Mouse (Mus musculus) limb, embryonic 15.5 days (tissue): ENCODE data around the gene Htra3. TPM values are rescaled to one million over a fixed set of nuclear protein-coding genes. Genes with fewer than 3 reads are reported as not detected.

Experiments used
- ATAC-seq: fragments of 200-750 bp; cut with Nextera tagmentation; 2 replicates; pipeline ENCODE4 v1.8.0; 2017; ENCODE audit warnings: low read depth, moderate TSS enrichment; ENCODE audit not compliant: insufficient number of reproducible peaks, low FRiP score, low TSS enrichment
- H3K27ac ChIP-seq: fragments of 300-500 bp; sonication (generic); 2 replicates; pipeline ENCODE4 v1.5.1; 2015; ENCODE audit warnings: moderate library complexity, mild to moderate bottlenecking, inconsistent platforms
- H3K27me3 ChIP-seq: fragments of 300-500 bp; sonication (generic); 2 replicates; pipeline ENCODE4 v1.6.1; 2015; ENCODE audit warnings: inconsistent platforms
- H3K36me3 ChIP-seq: fragments of 300-500 bp; sonication (generic); 2 replicates; pipeline ENCODE4 v1.6.1; 2015; ENCODE audit warnings: inconsistent platforms
- H3K4me1 ChIP-seq: fragments of 300-500 bp; sonication (generic); 2 replicates; pipeline ENCODE4 v1.6.1; 2015; ENCODE audit warnings: inconsistent platforms
- H3K4me2 ChIP-seq: fragments of 300-500 bp; sonication (generic); 2 replicates; pipeline ENCODE4 v1.6.1; 2015; ENCODE audit warnings: mild to moderate bottlenecking, inconsistent platforms
- H3K4me3 ChIP-seq: fragments of 300-500 bp; sonication (generic); 2 replicates; pipeline ENCODE4 v1.5.1; 2015; ENCODE audit warnings: mild to moderate bottlenecking, inconsistent platforms
- H3K9ac ChIP-seq: fragments of 300-500 bp; sonication (generic); 2 replicates; pipeline ENCODE4 v1.6.1; 2015; ENCODE audit warnings: inconsistent platforms
- H3K9me3 ChIP-seq: fragments of 300-500 bp; sonication (generic); 2 replicates; pipeline ENCODE4 v1.6.1; 2016; ENCODE audit warnings: inconsistent platforms
- WGBS: fragments of 180-500 bp; shearing (Covaris S2); methylation state at CpG from one replicate; pipeline ENCODE4 v1.1.7; 2015; 5-methylcytosine and 5-hydroxymethylcytosine counted together
- polyA plus RNA-seq: library from polyadenylated mRNA; unstranded; fragments of >200 nt; fragmentation: Nextera tagmentation; extraction: Ambion mirVana; gene quantifications from 2 replicates; pipeline ENCODE4 v1.2.1, GENCODE M21; 2015

Gene Htra3
- polyA plus RNA-seq, 1 experiment from 2014 or later = 72.3 TPM

- Histone ChIP-seq H3K4me3 (no peak overlapping the region), H3K36me3 (peaks cover 7% of the 10 kb centered on the region; the same call in 1 of the 2 replicates), H3K9me3 (no peaks in the 10 kb centered on the region), H3K9ac (no peak overlapping the region), H3K4me1 (peaks cover 64% of the 10 kb centered on the region), H3K27ac (peak overlapping the region; percentile 43), H3K4me2 (no peak overlapping the region), H3K27me3 (no peaks in the 10 kb centered on the region)
- ATAC-seq = no peak
- 60% methylated on average over 9 of the region's 9 CpGs for WGBS
Observed at GRCm38 (mm10) chr5:35671474-35671891, 8.1 kb downstream of the Htra3 start.

GRCm38 (mm10) chr5:35670412-35670801 is 9.2 kb downstream of the Htra3 start:
- H3K4me2 ChIP-seq = no peak overlapping the region

GRCm38 (mm10) chr5:35669747-35670411 is 9.7 kb downstream of the Htra3 start:
- no peaks in the 10 kb centered on the region for H3K27me3 ChIP-seq
- no peak overlapping the region for H3K27ac ChIP-seq
- H3K4me3 ChIP-seq = no peak overlapping the region
- H3K4me2 ChIP-seq = no peak overlapping the region
- peaks cover 18% of the 10 kb centered on the region for H3K36me3 ChIP-seq
- 11% methylated on average over 11 of the region's 11 CpGs for WGBS
- H3K9ac ChIP-seq = no peak overlapping the region
- H3K4me1 ChIP-seq = peaks cover 54% of the 10 kb centered on the region
- no peak for ATAC-seq
- no peaks in the 10 kb centered on the region; the same call in 1 of the 2 replicates for H3K9me3 ChIP-seq

More at GRCm38 (mm10) chr5:35670412-35670801, 9.2 kb downstream of the Htra3 start:
- H3K9ac ChIP-seq = no peak overlapping the region
- peak overlapping the region; percentile 61; the same call in 1 of the 2 replicates for H3K27ac ChIP-seq
- H3K4me1 ChIP-seq = peaks cover 56% of the 10 kb centered on the region
- WGBS = 30% methylated on average over 6 of the region's 6 CpGs
- H3K4me3 ChIP-seq = no peak overlapping the region
- no peak for ATAC-seq
- H3K36me3 ChIP-seq = peaks cover 15% of the 10 kb centered on the region
- no peaks in the 10 kb centered on the region for H3K27me3 ChIP-seq
- no peaks in the 10 kb centered on the region; the same call in 1 of the 2 replicates for H3K9me3 ChIP-seq

- WGBS = 95% methylated on average over 7 of the region's 7 CpGs
- ATAC-seq = no peak
Observed at GRCm38 (mm10) chr5:35666152-35666551, 13.4 kb downstream of the Htra3 start.

GRCm38 (mm10) chr5:35662021-35662545 is 17.5 kb downstream of the Htra3 start:
- Histone ChIP-seq H3K36me3 (peaks cover 23% of the 10 kb centered on the region), H3K9ac (no peak overlapping the region), H3K27me3 (no peaks in the 10 kb centered on the region), H3K27ac (no peak overlapping the region), H3K4me2 (no peak overlapping the region), H3K4me3 (no peak overlapping the region), H3K9me3 (no peaks in the 10 kb centered on the region; the same call in 1 of the 2 replicates), H3K4me1 (no peaks in the 10 kb centered on the region)
- no peak for ATAC-seq
- 75% methylated on average over 9 of the region's 9 CpGs for WGBS

More at GRCm38 (mm10) chr5:35666152-35666551, 13.4 kb downstream of the Htra3 start:
- peaks cover 26% of the 10 kb centered on the region for H3K36me3 ChIP-seq
- H3K4me2 ChIP-seq = no peak overlapping the region
- no peak overlapping the region for H3K4me3 ChIP-seq
- peaks cover 22% of the 10 kb centered on the region for H3K4me1 ChIP-seq
- no peak overlapping the region for H3K27ac ChIP-seq
- H3K9me3 ChIP-seq = no peaks in the 10 kb centered on the region; the same call in 1 of the 2 replicates
- no peaks in the 10 kb centered on the region for H3K27me3 ChIP-seq
- H3K9ac ChIP-seq = no peak overlapping the region

GRCm38 (mm10) chr5:35661210-35661609 is 18.4 kb downstream of the Htra3 start:
- no peak overlapping the region for H3K9ac ChIP-seq
- no peaks in the 10 kb centered on the region for H3K27me3 ChIP-seq
- no peak overlapping the region for H3K4me3 ChIP-seq
- no peaks in the 10 kb centered on the region; the same call in 1 of the 2 replicates for H3K9me3 ChIP-seq
- 73% methylated on average over 6 of the region's 6 CpGs for WGBS
- H3K4me2 ChIP-seq = no peak overlapping the region
- no peak for ATAC-seq
- H3K4me1 ChIP-seq = no peaks in the 10 kb centered on the region
- H3K27ac ChIP-seq = no peak overlapping the region
- H3K36me3 ChIP-seq = peaks cover 18% of the 10 kb centered on the region

GRCm38 (mm10) chr5:35659503-35659902 is 20.1 kb downstream of the Htra3 start:
- no peak overlapping the region for H3K4me3 ChIP-seq

GRCm38 (mm10) chr5:35655753-35656485 is 23.7 kb downstream of the Htra3 start:
- H3K27ac ChIP-seq = no peak overlapping the region
- no peak overlapping the region for H3K9ac ChIP-seq
- H3K9me3 ChIP-seq = no peaks in the 10 kb centered on the region
- no peak for ATAC-seq
- H3K4me1 ChIP-seq = no peaks in the 10 kb centered on the region
- H3K4me3 ChIP-seq = no peak overlapping the region
- H3K4me2 ChIP-seq = no peak overlapping the region
- 88% methylated on average over 10 of the region's 10 CpGs for WGBS
- H3K36me3 ChIP-seq = no peaks in the 10 kb centered on the region
- no peaks in the 10 kb centered on the region for H3K27me3 ChIP-seq

More at GRCm38 (mm10) chr5:35659503-35659902, 20.1 kb downstream of the Htra3 start:
- H3K4me1 ChIP-seq = no peaks in the 10 kb centered on the region
- no peak for ATAC-seq
- peaks cover 8% of the 10 kb centered on the region; the same call in 1 of the 2 replicates for H3K36me3 ChIP-seq
- H3K9ac ChIP-seq = no peak overlapping the region
- no peak overlapping the region for H3K27ac ChIP-seq
- 43% methylated on average over 3 of the region's 3 CpGs for WGBS
- no peaks in the 10 kb centered on the region for H3K27me3 ChIP-seq
- H3K9me3 ChIP-seq = no peaks in the 10 kb centered on the region
- no peak overlapping the region for H3K4me2 ChIP-seq

GRCm38 (mm10) chr5:35653743-35654395 is 25.7 kb downstream of the Htra3 start:
- no peak overlapping the region for H3K9ac ChIP-seq
- no peak for ATAC-seq
- H3K27ac ChIP-seq = no peak overlapping the region
- no peak overlapping the region for H3K4me3 ChIP-seq
- H3K4me1 ChIP-seq = no peaks in the 10 kb centered on the region
- H3K36me3 ChIP-seq = no peaks in the 10 kb centered on the region
- WGBS = 72% methylated on average over 9 of the region's 9 CpGs
- H3K27me3 ChIP-seq = no peaks in the 10 kb centered on the region
- no peaks in the 10 kb centered on the region for H3K9me3 ChIP-seq
- H3K4me2 ChIP-seq = no peak overlapping the region

- Histone ChIP-seq H3K9ac (no peak overlapping the region), H3K4me1 (peaks cover under 1% of the 10 kb centered on the region; the same call in 1 of the 2 replicates), H3K27me3 (no peaks in the 10 kb centered on the region), H3K36me3 (no peaks in the 10 kb centered on the region), H3K4me3 (no peak overlapping the region), H3K4me2 (no peak overlapping the region), H3K9me3 (no peaks in the 10 kb centered on the region), H3K27ac (no peak overlapping the region)
- 87% methylated on average over 13 of the region's 13 CpGs for WGBS
- ATAC-seq = no peak
Observed at GRCm38 (mm10) chr5:35652872-35653271, 26.7 kb downstream of the Htra3 start.

- Histone ChIP-seq H3K9me3 (no peaks in the 10 kb centered on the region), H3K9ac (no peak overlapping the region), H3K4me2 (no peak overlapping the region), H3K36me3 (no peaks in the 10 kb centered on the region), H3K4me3 (no peak overlapping the region), H3K27ac (no peak overlapping the region), H3K27me3 (no peaks in the 10 kb centered on the region), H3K4me1 (peaks cover 5% of the 10 kb centered on the region; the same call in 1 of the 2 replicates)
- no peak for ATAC-seq
- WGBS = 92% methylated on average over 3 of the region's 3 CpGs
Observed at GRCm38 (mm10) chr5:35652319-35652718, 27.3 kb downstream of the Htra3 start.
